Mouse (Mus musculus) myocyte (in vitro differentiated cells): ENCODE measurements at regions not wholly inside any gene's neighbourhood (a gene's known extent, or its start where the extent isn't known, plus 50 kb on each side); places are given as distances from the start of the nearest gene placed in this dataset.

Source experiments
- E2F4 ChIP-seq: IDR thresholded peaks from one replicate; pipeline ENCODE4 v1.6.1; 2011; ENCODE audit warnings: mild to moderate bottlenecking, control low read depth, moderate library complexity; ENCODE audit not compliant: insufficient read depth
- POLR2A ChIP-seq: IDR thresholded peaks from one replicate; pipeline ENCODE4 v1.6.1; 2011; ENCODE audit warnings: low read depth, mild to moderate bottlenecking, control low read depth, moderate library complexity; ENCODE audit not compliant: insufficient read length
- TCF12 ChIP-seq: IDR thresholded peaks from one replicate; pipeline ENCODE4 v1.6.1; 2011; ENCODE audit warnings: mild to moderate bottlenecking, control low read depth; ENCODE audit not compliant: poor library complexity, insufficient read depth, severe bottlenecking

- TF ChIP-seq POLR2A: no peak
- no peak for TF ChIP-seq TCF12
- TF ChIP-seq E2F4: no peak
Measured at GRCm38 (mm10) chr19:26999596-26999995, 113.9 kb downstream of the Gm815 start.
